Mouse (Mus musculus): ENCODE results near the gene Gm20855. TPM values are rescaled to one million over a fixed set of nuclear protein-coding genes. Genes with fewer than 3 reads are reported as not detected.

The Gm20855 gene
- polyA plus RNA-seq (2017; shearing (Covaris generic)) = not detected

DNA sequence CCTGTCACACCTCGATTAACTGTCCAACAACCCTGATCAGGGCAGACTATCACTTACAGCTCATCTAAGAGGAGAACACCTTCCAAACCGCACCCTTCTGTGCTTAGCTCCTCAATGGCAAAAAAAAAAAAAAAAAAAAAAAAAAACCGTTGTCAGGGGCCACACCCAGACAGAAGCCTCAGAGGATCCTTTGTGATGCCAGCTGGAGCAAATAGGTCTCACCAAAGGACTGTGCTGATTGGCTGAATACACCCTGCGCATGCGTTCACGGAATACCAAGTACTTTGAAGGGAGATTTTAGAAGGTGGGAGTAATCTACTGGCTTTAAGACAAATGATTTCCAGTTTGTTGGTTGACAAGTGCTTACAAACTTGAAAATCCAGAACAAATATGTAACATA is at the start of gene Gm20855:
Gene Gm20855, minus strand, starts transcription at position 101 of the 400 bp plus-strand sequence.

